Mouse (Mus musculus) brain, embryonic 14.5 days (tissue): Measurements from ENCODE around the gene Kpna7. TPM values are rescaled to one million over a fixed set of nuclear protein-coding genes. Genes with fewer than 3 reads are reported as not detected.
A peak's percentile ranks its signal among the peaks of the same experiment; 100 is the strongest.
"Not testable (repeated sequence)": the region's sequence is repeated elsewhere in the genome, so short reads cannot be mapped to it uniquely, and the experiment has no call there.

Experiments used
- DNase-seq: peaks from one replicate; pipeline ENCODE4 v3.0.0-alpha.2; 2011; ENCODE audit warnings: low read depth
- CTCF ChIP-seq: fragments of 200-500 bp; IDR thresholded peaks from 2 replicates; pipeline ENCODE4 v1.5.1; 2012; ENCODE audit warnings: inconsistent platforms, mild to moderate bottlenecking, moderate library complexity, borderline replicate concordance; ENCODE audit not compliant: insufficient read depth, insufficient read length; ENCODE audit errors: extremely low read depth
- POLR2A ChIP-seq: fragments of 200-500 bp; IDR thresholded peaks from 2 replicates; pipeline ENCODE4 v1.6.1; 2012; ENCODE audit warnings: mild to moderate bottlenecking, inconsistent platforms, borderline replicate concordance; ENCODE audit not compliant: poor library complexity, insufficient read depth, insufficient read length, severe bottlenecking; ENCODE audit errors: extremely low read depth
- polyA plus RNA-seq: library from polyadenylated mRNA; depleted of rRNA; stranded (reverse); fragments of >200 nt; gene quantifications from 2 replicates; pipeline ENCODE4 v1.2.3, GENCODE M21; 2012

The Kpna7 gene
- polyA plus RNA-seq, 1 experiment: not detected

DNA sequence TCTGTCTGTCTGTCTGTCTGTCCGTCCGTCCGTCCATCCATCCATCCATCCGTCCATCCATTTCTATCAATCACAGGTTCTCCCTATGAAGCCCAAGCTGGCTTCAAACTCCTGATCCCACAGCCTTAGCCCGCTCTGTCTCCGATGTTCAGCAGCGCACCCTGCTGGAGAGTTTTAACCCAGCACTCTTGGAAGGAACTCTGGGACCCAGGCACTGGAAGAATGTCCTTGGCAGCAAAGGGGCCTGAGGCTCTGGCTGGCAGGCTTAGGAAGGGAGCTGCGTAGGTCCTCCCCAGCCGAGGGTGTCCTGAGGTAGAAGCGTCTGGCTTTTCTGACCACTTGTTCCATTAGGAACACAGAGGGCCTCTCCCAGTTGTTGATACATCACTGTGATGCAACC lies 33.1 kb upstream of the Kpna7 start:
- peak; percentile 42 for DNase-seq
- TF ChIP-seq POLR2A: no peak
- TF ChIP-seq CTCF: peak; percentile 61

DNA sequence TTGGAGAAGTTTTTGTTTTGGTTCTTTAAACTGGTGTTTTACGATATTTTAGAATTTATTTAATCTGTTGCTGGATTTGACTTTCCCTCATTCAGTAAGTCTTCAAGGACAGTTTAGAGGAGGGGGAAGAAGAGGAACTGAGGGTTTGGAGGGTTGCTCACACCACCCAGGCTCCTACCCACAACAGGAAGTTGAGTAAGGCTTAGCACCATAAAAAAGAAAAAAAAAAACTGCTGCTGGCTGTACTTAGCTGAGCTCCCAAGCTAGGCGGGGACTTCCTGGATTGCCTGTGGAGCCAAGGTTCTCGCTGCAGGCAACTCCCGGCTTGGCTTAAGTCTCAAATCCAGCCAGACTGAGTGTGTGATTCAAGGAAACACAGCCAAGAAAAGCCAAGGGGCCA lies 32.5 kb upstream of the Kpna7 start:
- TF ChIP-seq CTCF: no peak
- TF ChIP-seq POLR2A: no peak

DNA sequence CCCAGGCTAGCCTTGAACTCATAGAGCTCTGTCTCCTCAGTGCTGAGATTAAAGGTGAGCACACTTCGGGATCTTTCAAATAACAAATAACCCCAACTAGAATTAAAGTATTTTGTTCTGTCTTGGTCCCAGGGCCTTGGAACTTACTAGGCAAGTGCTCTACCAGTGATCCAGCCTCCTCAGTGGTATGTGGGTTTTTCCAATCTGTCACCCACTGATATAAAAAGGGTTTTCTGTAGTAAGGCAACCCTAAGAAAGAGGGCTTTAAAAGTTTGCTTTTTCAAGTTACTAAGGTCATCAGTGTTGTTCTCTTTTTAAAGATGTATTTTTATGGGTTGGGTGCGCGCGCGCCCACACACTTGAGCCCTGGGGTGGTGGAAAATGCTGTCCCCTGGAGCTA lies 31.9 kb upstream of the Kpna7 start:
- no peak for DNase-seq
- no peak for TF ChIP-seq CTCF

More for the DNA sequence above, 32.5 kb upstream of the Kpna7 start:
- peak; percentile 13 for DNase-seq

GRCm38 (mm10) chr5:145114606-145115473 lies 31.0 kb upstream of the Kpna7 start:
- TF ChIP-seq CTCF (no peak), POLR2A (no peak)
- DNase-seq: peak; percentile 29

- peak; percentile 59 for DNase-seq
- TF ChIP-seq CTCF (no peak), POLR2A (no peak)
Observed at GRCm38 (mm10) chr5:145114071-145114605, 30.3 kb upstream of the Kpna7 start, which contains the start of gene Arpc1b. Gene Arpc1b, plus strand, starts transcription at chr5:145114215.

DNA sequence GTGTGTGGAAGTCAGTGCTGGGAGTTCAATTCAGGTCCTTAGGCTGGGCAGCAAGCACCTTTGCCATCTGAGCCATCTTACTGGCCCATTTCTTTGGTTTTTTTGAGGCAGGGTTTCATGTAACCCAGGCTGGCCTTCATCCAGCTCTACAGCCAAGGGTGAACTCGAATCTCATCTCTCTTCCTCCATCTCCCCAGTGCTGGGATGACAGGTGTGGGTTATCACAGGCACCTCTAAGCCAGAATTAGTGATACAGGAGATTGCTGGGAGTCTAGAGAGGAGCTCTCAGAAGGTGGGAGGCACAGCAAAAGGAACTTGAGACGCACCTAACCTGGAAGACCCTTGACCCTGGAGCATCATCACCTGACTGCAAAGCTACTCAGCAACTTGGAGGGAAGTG lies 29.6 kb upstream of the Kpna7 start:
- no peak for DNase-seq
- TF ChIP-seq CTCF (no peak), POLR2A (no peak)

DNA sequence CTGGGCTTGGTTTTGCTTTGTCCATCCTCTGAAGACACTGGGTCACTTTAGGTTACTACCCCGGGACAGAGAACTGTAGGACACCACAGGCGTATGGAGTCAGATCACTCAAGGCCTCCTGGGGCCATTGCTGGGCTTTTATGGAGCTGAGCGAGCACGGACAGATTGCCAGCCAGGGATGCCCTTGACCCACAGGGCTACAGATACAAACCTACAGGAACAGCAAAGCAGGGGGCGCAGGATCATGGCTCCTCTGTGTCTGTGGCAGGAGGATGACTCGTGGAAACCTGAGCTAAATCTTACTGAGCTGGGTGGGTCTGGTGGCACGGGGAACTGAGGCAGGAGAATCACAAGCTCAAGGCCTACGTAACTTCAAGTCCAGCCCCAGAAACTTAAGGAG lies 28.7 kb upstream of the Kpna7 start:
- TF ChIP-seq CTCF: no peak
- no peak for TF ChIP-seq POLR2A
- DNase-seq: no peak

GRCm38 (mm10) chr5:145110401-145110800 lies 26.6 kb upstream of the Kpna7 start:
- no peak for DNase-seq
- TF ChIP-seq POLR2A: no peak
- TF ChIP-seq CTCF: no peak

DNA sequence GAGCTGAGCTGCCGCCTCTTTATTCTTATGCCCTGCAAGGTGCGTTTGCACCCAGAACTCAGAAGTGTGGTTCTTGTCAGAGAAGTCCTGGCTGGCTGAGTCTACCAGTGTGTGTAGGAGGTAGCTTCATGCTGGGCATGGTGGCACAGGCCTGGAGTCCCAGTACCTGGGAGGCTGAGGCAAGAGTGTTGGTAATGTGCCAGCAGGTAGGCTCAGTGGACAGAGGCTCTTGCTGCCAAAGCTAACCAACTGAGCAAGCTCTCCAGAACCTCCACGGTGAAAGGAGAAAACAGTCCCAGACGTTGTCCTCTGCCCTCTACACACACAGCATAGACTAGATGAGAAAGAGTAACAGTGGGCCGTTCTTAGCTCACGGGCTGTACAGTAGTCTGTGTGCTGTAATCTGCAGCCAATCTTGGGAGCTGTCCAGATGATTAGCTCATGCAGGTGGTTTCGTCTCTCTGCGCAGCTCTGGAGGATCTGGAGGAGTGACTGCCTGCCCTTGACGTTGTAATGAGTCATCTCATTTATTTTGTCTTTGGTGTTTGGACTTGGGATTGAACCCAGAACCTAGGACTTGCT lies 22.0 kb upstream of the Kpna7 start:
- no peak for DNase-seq
- TF ChIP-seq CTCF: no peak
- TF ChIP-seq POLR2A: no peak

- DNase-seq: peak; percentile 3
Observed at GRCm38 (mm10) chr5:145104328-145104727, 20.5 kb upstream of the Kpna7 start.

GRCm38 (mm10) chr5:145102706-145103105 lies 18.9 kb upstream of the Kpna7 start:
- TF ChIP-seq CTCF: no peak
- TF ChIP-seq POLR2A: no peak
- DNase-seq: no peak

More at GRCm38 (mm10) chr5:145104328-145104727, 20.5 kb upstream of the Kpna7 start:
- TF ChIP-seq POLR2A: no peak
- TF ChIP-seq CTCF: no peak

DNA sequence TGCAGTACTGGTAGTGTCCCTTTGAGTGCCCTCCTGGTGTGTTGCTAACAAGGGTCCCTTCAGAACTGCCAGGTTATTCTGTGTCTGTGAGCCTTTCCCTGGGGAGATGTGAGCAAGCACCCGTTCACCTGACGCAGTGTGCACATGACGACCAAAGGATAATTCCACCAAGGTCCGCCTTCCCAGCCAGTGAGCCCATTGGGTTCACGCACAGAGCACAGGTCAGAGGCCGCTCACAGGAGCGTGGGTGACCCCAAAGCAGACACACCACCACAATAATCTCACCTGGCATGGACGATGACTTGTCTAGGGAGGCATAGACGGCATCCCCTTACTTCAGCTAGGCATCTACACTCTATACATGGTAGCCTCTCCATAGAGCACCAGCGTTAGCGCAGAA lies 17.6 kb upstream of the Kpna7 start:
- not testable (repeated sequence) for DNase-seq
